Mouse (Mus musculus): Measurements from ENCODE around the gene Ralbp1. TPM values are rescaled to one million over a fixed set of nuclear protein-coding genes. Genes with fewer than 3 reads are reported as not detected.

Ralbp1 gene
- polyA plus RNA-seq, 1 experiment from 2014 or later: 47.9 TPM

- Histone ChIP-seq H3K4me2 (replicated peaks) (no peak overlapping the region), H3K9ac (replicated peaks) (no peak overlapping the region), H3K27me3 (no peaks in the 10 kb centered on the region), H3K36me3 (peaks cover 87% of the 10 kb centered on the region), H3K9me3 (no peaks in the 10 kb centered on the region), H3K4me1 (0 out of 2 replicates have a peak, but pooled peaks cover 5% of the 10 kb centered on the region), H3K4me3 (no peak overlapping the region), H3K27ac (replicated peaks) (no peak overlapping the region)
- 95% methylated on average over 6 of the region's 6 CpGs for WGBS
- ATAC-seq (ENCODE audit: low FRiP score, low read depth): no peak
Measured at GRCm38 (mm10) chr17:65845423-65845822, 40.2 kb downstream of the Ralbp1 start.

GRCm38 (mm10) chr17:65842669-65843381 is 42.8 kb downstream of the Ralbp1 start:
- WGBS: 89% methylated on average over 10 of the region's 10 CpGs
- Histone ChIP-seq H3K36me3 (peaks cover 93% of the 10 kb centered on the region), H3K4me2 (replicated peaks) (no peak overlapping the region), H3K27me3 (no peaks in the 10 kb centered on the region), H3K4me1 (0 out of 2 replicates have a peak, but pooled peaks cover 2% of the 10 kb centered on the region), H3K9me3 (no peaks in the 10 kb centered on the region), H3K4me3 (no peak overlapping the region), H3K9ac (replicated peaks) (no peak overlapping the region), H3K27ac (replicated peaks) (no peak overlapping the region)
- ATAC-seq (ENCODE audit: low FRiP score, low read depth): no peak

- Histone ChIP-seq H3K4me3 (no peak overlapping the region), H3K4me2 (replicated peaks) (no peak overlapping the region), H3K4me1 (no peaks in the 10 kb centered on the region), H3K9me3 (no peaks in the 10 kb centered on the region), H3K27ac (replicated peaks) (no peak overlapping the region), H3K27me3 (no peaks in the 10 kb centered on the region), H3K36me3 (peaks cover 95% of the 10 kb centered on the region), H3K9ac (replicated peaks) (no peak overlapping the region)
- 87% methylated on average over 7 of the region's 7 CpGs for WGBS
- no peak for ATAC-seq (ENCODE audit: low FRiP score, low read depth)
Measured at GRCm38 (mm10) chr17:65839541-65840256, 45.9 kb downstream of the Ralbp1 start.

- H3K27me3 ChIP-seq: no peaks in the 10 kb centered on the region
- 93% methylated on average over 3 of the region's 3 CpGs for WGBS
- H3K4me2 ChIP-seq (replicated peaks): no peak overlapping the region
- H3K9me3 ChIP-seq: no peaks in the 10 kb centered on the region
- H3K9ac ChIP-seq (replicated peaks): no peak overlapping the region
- H3K4me3 ChIP-seq: no peak overlapping the region
- H3K4me1 ChIP-seq: no peaks in the 10 kb centered on the region
- H3K36me3 ChIP-seq: peaks cover 91% of the 10 kb centered on the region
- no peak overlapping the region for H3K27ac ChIP-seq (replicated peaks)
- ATAC-seq (ENCODE audit: low FRiP score, low read depth): no peak
Measured at GRCm38 (mm10) chr17:65836746-65837145, 48.9 kb downstream of the Ralbp1 start.

- ATAC-seq (ENCODE audit: low FRiP score, low read depth): no peak
- H3K36me3 ChIP-seq: peaks cover 92% of the 10 kb centered on the region
- no peak overlapping the region for H3K27ac ChIP-seq (replicated peaks)
- no peak overlapping the region for H3K9ac ChIP-seq (replicated peaks)
- H3K9me3 ChIP-seq: no peaks in the 10 kb centered on the region
- no peaks in the 10 kb centered on the region for H3K27me3 ChIP-seq
- H3K4me3 ChIP-seq: no peak overlapping the region
- H3K4me1 ChIP-seq: no peaks in the 10 kb centered on the region
- WGBS: 94% methylated on average over 3 of the region's 3 CpGs
- H3K4me2 ChIP-seq (replicated peaks): no peak overlapping the region
Measured at GRCm38 (mm10) chr17:65833891-65834290, 51.7 kb downstream of the Ralbp1 start.

GRCm38 (mm10) chr17:65830216-65830863 is 55.3 kb downstream of the Ralbp1 start:
- no peaks in the 10 kb centered on the region for H3K27me3 ChIP-seq
- no peak for ATAC-seq (ENCODE audit: low FRiP score, low read depth)
- H3K9me3 ChIP-seq: no peaks in the 10 kb centered on the region
- no peak overlapping the region for H3K27ac ChIP-seq (replicated peaks)
- no peak overlapping the region for H3K9ac ChIP-seq (replicated peaks)
- H3K4me2 ChIP-seq (replicated peaks): no peak overlapping the region
- no peak overlapping the region for H3K4me3 ChIP-seq
- peaks cover 11% of the 10 kb centered on the region for H3K4me1 ChIP-seq
- WGBS: 92% methylated on average over 13 of the region's 13 CpGs
- peaks cover 74% of the 10 kb centered on the region for H3K36me3 ChIP-seq

GRCm38 (mm10) chr17:65828951-65829350 is 56.6 kb downstream of the Ralbp1 start:
- ATAC-seq (ENCODE audit: low FRiP score, low read depth): no peak
- Histone ChIP-seq H3K36me3 (peaks cover 79% of the 10 kb centered on the region), H3K9ac (replicated peaks) (no peak overlapping the region), H3K9me3 (no peaks in the 10 kb centered on the region), H3K4me3 (no peak overlapping the region), H3K4me2 (replicated peaks) (no peak overlapping the region), H3K27ac (replicated peaks) (no peak overlapping the region), H3K4me1 (peaks cover 11% of the 10 kb centered on the region), H3K27me3 (no peaks in the 10 kb centered on the region)
- 94% methylated on average over 11 of the region's 11 CpGs for WGBS

GRCm38 (mm10) chr17:65827904-65828303 is 57.7 kb downstream of the Ralbp1 start:
- Histone ChIP-seq H3K9me3 (no peaks in the 10 kb centered on the region), H3K36me3 (peaks cover 71% of the 10 kb centered on the region), H3K4me3 (no peak overlapping the region), H3K4me2 (replicated peaks) (no peak overlapping the region), H3K9ac (replicated peaks) (no peak overlapping the region), H3K27ac (replicated peaks) (no peak overlapping the region), H3K27me3 (no peaks in the 10 kb centered on the region), H3K4me1 (peaks cover 11% of the 10 kb centered on the region)
- ATAC-seq (ENCODE audit: low FRiP score, low read depth): no peak
- 80% methylated on average over 5 of the region's 5 CpGs for WGBS

- peaks cover 11% of the 10 kb centered on the region for H3K4me1 ChIP-seq
- H3K27me3 ChIP-seq: no peaks in the 10 kb centered on the region
- H3K4me2 ChIP-seq (replicated peaks): no peak overlapping the region
- H3K9me3 ChIP-seq: no peaks in the 10 kb centered on the region
- no peak overlapping the region for H3K4me3 ChIP-seq
- 62% methylated on average over 16 of the region's 16 CpGs for WGBS
- H3K27ac ChIP-seq (replicated peaks): no peak overlapping the region; the same call in 1 of the 2 replicates
- ATAC-seq (ENCODE audit: low FRiP score, low read depth): no peak
- H3K9ac ChIP-seq (replicated peaks): no peak overlapping the region
- H3K36me3 ChIP-seq: peaks cover 69% of the 10 kb centered on the region
Measured at GRCm38 (mm10) chr17:65827119-65827840, 58.3 kb downstream of the Ralbp1 start.

GRCm38 (mm10) chr17:65826257-65826656 is 59.3 kb downstream of the Ralbp1 start:
- no peak for ATAC-seq (ENCODE audit: low FRiP score, low read depth)
- no peaks in the 10 kb centered on the region for H3K9me3 ChIP-seq
- no peaks in the 10 kb centered on the region for H3K27me3 ChIP-seq
- no peak overlapping the region for H3K4me3 ChIP-seq
- WGBS: 78% methylated on average over 9 of the region's 9 CpGs
- peaks cover 67% of the 10 kb centered on the region for H3K36me3 ChIP-seq
- H3K4me2 ChIP-seq (replicated peaks): no peak overlapping the region
- peaks cover 11% of the 10 kb centered on the region for H3K4me1 ChIP-seq
- no peak overlapping the region for H3K9ac ChIP-seq (replicated peaks)
- 0 out of 2 replicates have a peak overlapping the region, but pooled peaks have one; percentile 39 for H3K27ac ChIP-seq (replicated peaks)

- Histone ChIP-seq H3K36me3 (peaks cover 62% of the 10 kb centered on the region), H3K9me3 (no peaks in the 10 kb centered on the region), H3K4me2 (replicated peaks) (no peak overlapping the region), H3K9ac (replicated peaks) (no peak overlapping the region), H3K27ac (replicated peaks) (no peak overlapping the region), H3K4me1 (peaks cover 11% of the 10 kb centered on the region), H3K27me3 (no peaks in the 10 kb centered on the region), H3K4me3 (no peak overlapping the region)
- 96% methylated on average over 10 of the region's 10 CpGs for WGBS
- ATAC-seq (ENCODE audit: low FRiP score, low read depth): no peak
Measured at GRCm38 (mm10) chr17:65824246-65824645, 61.4 kb downstream of the Ralbp1 start.
